Mouse (Mus musculus): ENCODE measurements at regions not wholly inside any gene's neighbourhood (a gene's known extent, or its start where the extent isn't known, plus 50 kb on each side); places are given as distances from the start of the nearest gene placed in this dataset.

GRCm38 (mm10) chr1:71897464-71898051 lies 244.6 kb upstream of the Fn1 start:
- Histone ChIP-seq H3K4me2 (replicated peaks) (no peak overlapping the region), H3K4me3 (no peak overlapping the region), H3K36me3 (no peaks in the 10 kb centered on the region), H3K27me3 (no peaks in the 10 kb centered on the region), H3K4me1 (peaks cover 15% of the 10 kb centered on the region; the same call in 1 of the 2 replicates), H3K9ac (no peak overlapping the region), H3K9me3 (no peaks in the 10 kb centered on the region), H3K27ac (no peak overlapping the region)
- ATAC-seq (ENCODE audit: insufficient number of reproducible peaks, insufficient read depth, low FRiP score, low TSS enrichment), result no peak
- 71% methylated on average over 8 of the region's 8 CpGs for WGBS

- Histone ChIP-seq H3K9ac (no peak overlapping the region), H3K36me3 (no peaks in the 10 kb centered on the region), H3K27me3 (no peaks in the 10 kb centered on the region), H3K27ac (peak overlapping the region; percentile 23; the same call in 1 of the 2 replicates), H3K9me3 (no peaks in the 10 kb centered on the region), H3K4me3 (no peak overlapping the region), H3K4me1 (peaks cover 15% of the 10 kb centered on the region; the same call in 1 of the 2 replicates), H3K4me2 (replicated peaks) (no peak overlapping the region)
- 57% methylated on average over 11 of the region's 11 CpGs for WGBS
- no peak for ATAC-seq (ENCODE audit: insufficient number of reproducible peaks, insufficient read depth, low FRiP score, low TSS enrichment)
Observed at GRCm38 (mm10) chr1:71896141-71896725, 243.2 kb upstream of the Fn1 start.

- Histone ChIP-seq H3K36me3 (no peaks in the 10 kb centered on the region), H3K27ac (no peak overlapping the region), H3K9ac (no peak overlapping the region), H3K9me3 (no peaks in the 10 kb centered on the region), H3K27me3 (no peaks in the 10 kb centered on the region), H3K4me1 (peaks cover 15% of the 10 kb centered on the region; the same call in 1 of the 2 replicates), H3K4me2 (replicated peaks) (no peak overlapping the region), H3K4me3 (no peak overlapping the region)
- 13% methylated on average over 5 of the region's 5 CpGs for WGBS
- ATAC-seq (ENCODE audit: insufficient number of reproducible peaks, insufficient read depth, low FRiP score, low TSS enrichment), result no peak
Observed at GRCm38 (mm10) chr1:71893636-71894035, 240.6 kb upstream of the Fn1 start.

GRCm38 (mm10) chr1:71887809-71888208 lies 234.8 kb upstream of the Fn1 start:
- Histone ChIP-seq H3K4me2 (replicated peaks) (no peak overlapping the region), H3K9ac (no peak overlapping the region), H3K36me3 (no peaks in the 10 kb centered on the region), H3K9me3 (no peaks in the 10 kb centered on the region), H3K4me3 (no peak overlapping the region), H3K27ac (no peak overlapping the region), H3K4me1 (no peaks in the 10 kb centered on the region), H3K27me3 (no peaks in the 10 kb centered on the region)
- no peak for ATAC-seq (ENCODE audit: insufficient number of reproducible peaks, insufficient read depth, low FRiP score, low TSS enrichment)
- WGBS, result 83% methylated on average over 3 of the region's 3 CpGs

- H3K27ac ChIP-seq, result no peak overlapping the region
- no peaks in the 10 kb centered on the region for H3K9me3 ChIP-seq
- H3K27me3 ChIP-seq, result no peaks in the 10 kb centered on the region
- H3K36me3 ChIP-seq, result no peaks in the 10 kb centered on the region
- WGBS, result 88% methylated on average over 6 of the region's 6 CpGs
- ATAC-seq (ENCODE audit: insufficient number of reproducible peaks, insufficient read depth, low FRiP score, low TSS enrichment), result no peak
- no peak overlapping the region for H3K4me2 ChIP-seq (replicated peaks)
- no peak overlapping the region for H3K4me3 ChIP-seq
- no peaks in the 10 kb centered on the region for H3K4me1 ChIP-seq
- H3K9ac ChIP-seq, result no peak overlapping the region
Observed at GRCm38 (mm10) chr1:71886903-71887302, 233.9 kb upstream of the Fn1 start.

GRCm38 (mm10) chr1:71886233-71886632 lies 233.2 kb upstream of the Fn1 start:
- no peaks in the 10 kb centered on the region for H3K4me1 ChIP-seq
- H3K36me3 ChIP-seq, result no peaks in the 10 kb centered on the region
- H3K9me3 ChIP-seq, result no peaks in the 10 kb centered on the region
- H3K27ac ChIP-seq, result no peak overlapping the region
- WGBS, result 75% methylated on average over 5 of the region's 5 CpGs
- no peak overlapping the region for H3K9ac ChIP-seq
- no peaks in the 10 kb centered on the region for H3K27me3 ChIP-seq
- H3K4me2 ChIP-seq (replicated peaks), result no peak overlapping the region
- ATAC-seq (ENCODE audit: insufficient number of reproducible peaks, insufficient read depth, low FRiP score, low TSS enrichment), result no peak
- no peak overlapping the region for H3K4me3 ChIP-seq

GRCm38 (mm10) chr1:71881851-71882250 lies 228.9 kb upstream of the Fn1 start:
- no peak for ATAC-seq (ENCODE audit: insufficient number of reproducible peaks, insufficient read depth, low FRiP score, low TSS enrichment)
- H3K27ac ChIP-seq, result no peak overlapping the region
- H3K4me1 ChIP-seq, result peaks cover 9% of the 10 kb centered on the region; the same call in 1 of the 2 replicates
- no peaks in the 10 kb centered on the region for H3K36me3 ChIP-seq
- H3K4me3 ChIP-seq, result no peak overlapping the region
- no peak overlapping the region for H3K9ac ChIP-seq
- no peaks in the 10 kb centered on the region for H3K27me3 ChIP-seq
- H3K9me3 ChIP-seq, result no peaks in the 10 kb centered on the region
- 89% methylated on average over 12 of the region's 12 CpGs for WGBS
- no peak overlapping the region for H3K4me2 ChIP-seq (replicated peaks)

GRCm38 (mm10) chr1:71881191-71881590 lies 228.2 kb upstream of the Fn1 start:
- Histone ChIP-seq H3K9me3 (no peaks in the 10 kb centered on the region), H3K36me3 (no peaks in the 10 kb centered on the region), H3K27ac (no peak overlapping the region), H3K4me1 (peaks cover 9% of the 10 kb centered on the region; the same call in 1 of the 2 replicates), H3K9ac (no peak overlapping the region), H3K27me3 (no peaks in the 10 kb centered on the region), H3K4me3 (no peak overlapping the region), H3K4me2 (replicated peaks) (no peak overlapping the region)
- WGBS, result 76% methylated on average over 4 of the region's 4 CpGs
- ATAC-seq (ENCODE audit: insufficient number of reproducible peaks, insufficient read depth, low FRiP score, low TSS enrichment), result no peak

- 49% methylated on average over 6 of the region's 6 CpGs for WGBS
- H3K27ac ChIP-seq, result no peak overlapping the region
- ATAC-seq (ENCODE audit: insufficient number of reproducible peaks, insufficient read depth, low FRiP score, low TSS enrichment), result no peak
- H3K36me3 ChIP-seq, result no peaks in the 10 kb centered on the region
- no peaks in the 10 kb centered on the region for H3K9me3 ChIP-seq
- no peak overlapping the region for H3K4me3 ChIP-seq
- no peaks in the 10 kb centered on the region for H3K27me3 ChIP-seq
- no peak overlapping the region for H3K4me2 ChIP-seq (replicated peaks)
- no peak overlapping the region for H3K9ac ChIP-seq
- H3K4me1 ChIP-seq, result peaks cover 9% of the 10 kb centered on the region; the same call in 1 of the 2 replicates
Observed at GRCm38 (mm10) chr1:71880480-71880879, 227.5 kb upstream of the Fn1 start.

- 47% methylated on average over 9 of the region's 9 CpGs for WGBS
- no peak overlapping the region for H3K4me3 ChIP-seq
- peaks cover 9% of the 10 kb centered on the region; the same call in 1 of the 2 replicates for H3K4me1 ChIP-seq
- ATAC-seq (ENCODE audit: insufficient number of reproducible peaks, insufficient read depth, low FRiP score, low TSS enrichment), result 0 out of 2 replicates have a peak, but pooled peaks have one; percentile 56
- peak overlapping the region; percentile 30; the same call in 1 of the 2 replicates for H3K27ac ChIP-seq
- peak overlapping the region; percentile 12; the same call in 1 of the 2 replicates for H3K4me2 ChIP-seq (replicated peaks)
- no peaks in the 10 kb centered on the region for H3K9me3 ChIP-seq
- no peaks in the 10 kb centered on the region for H3K36me3 ChIP-seq
- no peak overlapping the region for H3K9ac ChIP-seq
- H3K27me3 ChIP-seq, result no peaks in the 10 kb centered on the region
Observed at GRCm38 (mm10) chr1:71876712-71877401, 223.9 kb upstream of the Fn1 start.

- no peak for ATAC-seq (ENCODE audit: insufficient number of reproducible peaks, insufficient read depth, low FRiP score, low TSS enrichment)
- WGBS, result 75% methylated on average over 2 of the region's 2 CpGs
- H3K9me3 ChIP-seq, result no peaks in the 10 kb centered on the region
- no peak overlapping the region for H3K9ac ChIP-seq
- H3K27ac ChIP-seq, result no peak overlapping the region
- no peaks in the 10 kb centered on the region for H3K27me3 ChIP-seq
- H3K36me3 ChIP-seq, result no peaks in the 10 kb centered on the region
- H3K4me1 ChIP-seq, result peaks cover 9% of the 10 kb centered on the region; the same call in 1 of the 2 replicates
- no peak overlapping the region for H3K4me3 ChIP-seq
- H3K4me2 ChIP-seq (replicated peaks), result no peak overlapping the region
Observed at GRCm38 (mm10) chr1:71874037-71874436, 221.0 kb upstream of the Fn1 start.

GRCm38 (mm10) chr1:71865670-71866069 lies 212.7 kb upstream of the Fn1 start:
- WGBS, result 35% methylated on average over 4 of the region's 4 CpGs
- no peak overlapping the region for H3K4me2 ChIP-seq (replicated peaks)

More at GRCm38 (mm10) chr1:71865670-71866069, 212.7 kb upstream of the Fn1 start:
- H3K9me3 ChIP-seq, result no peaks in the 10 kb centered on the region
- H3K27ac ChIP-seq, result no peak overlapping the region
- no peaks in the 10 kb centered on the region for H3K36me3 ChIP-seq
- H3K27me3 ChIP-seq, result no peaks in the 10 kb centered on the region
- no peak for ATAC-seq (ENCODE audit: insufficient number of reproducible peaks, insufficient read depth, low FRiP score, low TSS enrichment)
- H3K9ac ChIP-seq, result no peak overlapping the region
- no peaks in the 10 kb centered on the region for H3K4me1 ChIP-seq
- no peak overlapping the region for H3K4me3 ChIP-seq
